Mouse (Mus musculus): ENCODE data around the gene Per2. TPM values are rescaled to one million over a fixed set of nuclear protein-coding genes. Genes with fewer than 3 reads are reported as not detected.

The Per2 gene
- polyA plus RNA-seq, 1 experiment: 4.9 TPM

- Histone ChIP-seq H3K4me3 (ENCODE audit: insufficient read depth, low read length) (no peak overlapping the region), H3K4me1 (ENCODE audit: control insufficient read depth, insufficient read depth, low read length) (peaks cover 9% of the 10 kb centered on the region), H3K27ac (ENCODE audit: insufficient read depth, low read depth, low read length) (no peak overlapping the region)
- no peak for TF ChIP-seq POLR2A (IDR thresholded peaks at IDR 0.05; ENCODE audit: borderline replicate concordance, low read depth, low read length)
- TF ChIP-seq CTCF (IDR thresholded peaks at IDR 0.05; ENCODE audit: low read depth, low read length): no peak
Observed at GRCm38 (mm10) chr1:91437573-91437972, 21.6 kb downstream of the Per2 start.

GRCm38 (mm10) chr1:91437083-91437400 lies 22.1 kb downstream of the Per2 start:
- no peak overlapping the region for H3K27ac ChIP-seq (ENCODE audit: insufficient read depth, low read depth, low read length)
- TF ChIP-seq CTCF (IDR thresholded peaks at IDR 0.05; ENCODE audit: low read depth, low read length) (no peak), POLR2A (IDR thresholded peaks at IDR 0.05; ENCODE audit: borderline replicate concordance, low read depth, low read length) (no peak)
- H3K4me1 ChIP-seq (ENCODE audit: control insufficient read depth, insufficient read depth, low read length): peaks cover 9% of the 10 kb centered on the region
- H3K4me3 ChIP-seq (ENCODE audit: insufficient read depth, low read length): no peak overlapping the region

- TF ChIP-seq CTCF (IDR thresholded peaks at IDR 0.05; ENCODE audit: low read depth, low read length): no peak
- TF ChIP-seq POLR2A (IDR thresholded peaks at IDR 0.05; ENCODE audit: borderline replicate concordance, low read depth, low read length): no peak
- Histone ChIP-seq H3K4me1 (ENCODE audit: control insufficient read depth, insufficient read depth, low read length) (peaks cover 9% of the 10 kb centered on the region), H3K27ac (ENCODE audit: insufficient read depth, low read depth, low read length) (no peak overlapping the region), H3K4me3 (ENCODE audit: insufficient read depth, low read length) (no peak overlapping the region)
Observed at GRCm38 (mm10) chr1:91436380-91437082, 22.6 kb downstream of the Per2 start.

GRCm38 (mm10) chr1:91435606-91436130 lies 23.5 kb downstream of the Per2 start:
- H3K4me1 ChIP-seq (ENCODE audit: control insufficient read depth, insufficient read depth, low read length): peaks cover 9% of the 10 kb centered on the region
- H3K4me3 ChIP-seq (ENCODE audit: insufficient read depth, low read length): no peak overlapping the region
- no peak for TF ChIP-seq POLR2A (IDR thresholded peaks at IDR 0.05; ENCODE audit: borderline replicate concordance, low read depth, low read length)
- TF ChIP-seq CTCF (IDR thresholded peaks at IDR 0.05; ENCODE audit: low read depth, low read length): no peak
- H3K27ac ChIP-seq (ENCODE audit: insufficient read depth, low read depth, low read length): no peak overlapping the region

GRCm38 (mm10) chr1:91434905-91435304 lies 24.2 kb downstream of the Per2 start:
- H3K27ac ChIP-seq (ENCODE audit: insufficient read depth, low read depth, low read length): no peak overlapping the region
- TF ChIP-seq CTCF (IDR thresholded peaks at IDR 0.05; ENCODE audit: low read depth, low read length) (no peak), POLR2A (IDR thresholded peaks at IDR 0.05; ENCODE audit: borderline replicate concordance, low read depth, low read length) (no peak)
- H3K4me1 ChIP-seq (ENCODE audit: control insufficient read depth, insufficient read depth, low read length): peaks cover 9% of the 10 kb centered on the region
- no peak overlapping the region for H3K4me3 ChIP-seq (ENCODE audit: insufficient read depth, low read length)

- Histone ChIP-seq H3K27ac (ENCODE audit: insufficient read depth, low read depth, low read length) (no peak overlapping the region), H3K4me3 (ENCODE audit: insufficient read depth, low read length) (no peak overlapping the region), H3K4me1 (ENCODE audit: control insufficient read depth, insufficient read depth, low read length) (no peaks in the 10 kb centered on the region; the same call in 1 of the 2 replicates)
- TF ChIP-seq POLR2A (IDR thresholded peaks at IDR 0.05; ENCODE audit: borderline replicate concordance, low read depth, low read length) (no peak), CTCF (IDR thresholded peaks at IDR 0.05; ENCODE audit: low read depth, low read length) (no peak)
Observed at GRCm38 (mm10) chr1:91430761-91431160, 28.4 kb downstream of the Per2 start.

- H3K4me3 ChIP-seq (ENCODE audit: insufficient read depth, low read length): no peak overlapping the region
- no peak for TF ChIP-seq POLR2A (IDR thresholded peaks at IDR 0.05; ENCODE audit: borderline replicate concordance, low read depth, low read length)
- TF ChIP-seq CTCF (IDR thresholded peaks at IDR 0.05; ENCODE audit: low read depth, low read length): no peak
- H3K4me1 ChIP-seq (ENCODE audit: control insufficient read depth, insufficient read depth, low read length): no peaks in the 10 kb centered on the region
- H3K27ac ChIP-seq (ENCODE audit: insufficient read depth, low read depth, low read length): no peak overlapping the region
Observed at GRCm38 (mm10) chr1:91429212-91429611, 29.9 kb downstream of the Per2 start.

- TF ChIP-seq CTCF (IDR thresholded peaks at IDR 0.05; ENCODE audit: low read depth, low read length) (peak; percentile 79), POLR2A (IDR thresholded peaks at IDR 0.05; ENCODE audit: borderline replicate concordance, low read depth, low read length) (no peak)
- Histone ChIP-seq H3K4me3 (ENCODE audit: insufficient read depth, low read length) (no peak overlapping the region), H3K4me1 (ENCODE audit: control insufficient read depth, insufficient read depth, low read length) (no peaks in the 10 kb centered on the region), H3K27ac (ENCODE audit: insufficient read depth, low read depth, low read length) (no peak overlapping the region)
Observed at GRCm38 (mm10) chr1:91428614-91429013, 30.5 kb downstream of the Per2 start.

GRCm38 (mm10) chr1:91426397-91426796 lies 32.7 kb downstream of the Per2 start:
- no peak for TF ChIP-seq CTCF (IDR thresholded peaks at IDR 0.05; ENCODE audit: low read depth, low read length)
- no peak overlapping the region for H3K4me3 ChIP-seq (ENCODE audit: insufficient read depth, low read length)
- H3K27ac ChIP-seq (ENCODE audit: insufficient read depth, low read depth, low read length): no peak overlapping the region
- H3K4me1 ChIP-seq (ENCODE audit: control insufficient read depth, insufficient read depth, low read length): no peaks in the 10 kb centered on the region

GRCm38 (mm10) chr1:91420601-91421065 lies 38.5 kb downstream of the Per2 start:
- H3K27ac ChIP-seq (ENCODE audit: insufficient read depth, low read depth, low read length): no peak overlapping the region
- no peaks in the 10 kb centered on the region for H3K4me1 ChIP-seq (ENCODE audit: control insufficient read depth, insufficient read depth, low read length)
- no peak for TF ChIP-seq POLR2A (IDR thresholded peaks at IDR 0.05; ENCODE audit: borderline replicate concordance, low read depth, low read length)
- no peak for TF ChIP-seq CTCF (IDR thresholded peaks at IDR 0.05; ENCODE audit: low read depth, low read length)
- no peak overlapping the region for H3K4me3 ChIP-seq (ENCODE audit: insufficient read depth, low read length)
